Mouse (Mus musculus) R1 (cell line): ENCODE results near the gene Enpp6.

ENCODE experiments used
- DNase-seq: peaks from one replicate; pipeline ENCODE4 v3.0.0-alpha.2; 2018; ENCODE audit warnings: low read depth, low spot score

Gene Enpp6

GRCm38 (mm10) chr8:46986386-46987140 is at the start of gene Enpp6:
Gene Enpp6, plus strand, starts transcription at chr8:46986887.
- DNase-seq = no peak

- no peak for DNase-seq
Observed at GRCm38 (mm10) chr8:46938218-46938617, 48.5 kb upstream of the Enpp6 start.

GRCm38 (mm10) chr8:46941295-46941694 is 45.4 kb upstream of the Enpp6 start:
- no peak for DNase-seq

GRCm38 (mm10) chr8:46941731-46942650 is 44.7 kb upstream of the Enpp6 start:
- no peak for DNase-seq

GRCm38 (mm10) chr8:46942651-46943024 is 44.0 kb upstream of the Enpp6 start:
- DNase-seq = no peak

GRCm38 (mm10) chr8:46943337-46943736 is 43.4 kb upstream of the Enpp6 start:
- no peak for DNase-seq

- peak; percentile 33 for DNase-seq
Observed at GRCm38 (mm10) chr8:46946181-46946580, 40.5 kb upstream of the Enpp6 start.

- peak; percentile 13 for DNase-seq
Observed at GRCm38 (mm10) chr8:46948091-46948757, 38.5 kb upstream of the Enpp6 start.

- peak; percentile 69 for DNase-seq
Observed at GRCm38 (mm10) chr8:46953472-46953871, 33.2 kb upstream of the Enpp6 start.

- peak; percentile 80 for DNase-seq
Observed at GRCm38 (mm10) chr8:46962630-46963427, 23.9 kb upstream of the Enpp6 start.

- DNase-seq = no peak
Observed at GRCm38 (mm10) chr8:46963619-46964145, 23.0 kb upstream of the Enpp6 start.

GRCm38 (mm10) chr8:46965812-46966211 is 20.9 kb upstream of the Enpp6 start:
- no peak for DNase-seq

- DNase-seq = no peak
Observed at GRCm38 (mm10) chr8:46968721-46969120, 18.0 kb upstream of the Enpp6 start.

GRCm38 (mm10) chr8:46969386-46969785 is 17.3 kb upstream of the Enpp6 start:
- no peak for DNase-seq

GRCm38 (mm10) chr8:46977376-46977775 is 9.3 kb upstream of the Enpp6 start:
- no peak for DNase-seq

- no peak for DNase-seq
Observed at GRCm38 (mm10) chr8:46982166-46982565, 4.5 kb upstream of the Enpp6 start.

GRCm38 (mm10) chr8:46982770-46983169 is 3.9 kb upstream of the Enpp6 start:
- no peak for DNase-seq

GRCm38 (mm10) chr8:46984647-46985046 is 2.0 kb upstream of the Enpp6 start:
- no peak for DNase-seq

- DNase-seq = no peak
Observed at GRCm38 (mm10) chr8:46988366-46988765, 1.7 kb downstream of the Enpp6 start.

- DNase-seq = no peak
Observed at GRCm38 (mm10) chr8:46991081-46991480, 4.4 kb downstream of the Enpp6 start.

GRCm38 (mm10) chr8:46992579-46992978 is 5.9 kb downstream of the Enpp6 start:
- no peak for DNase-seq
